Mouse (Mus musculus): Measurements from ENCODE around the gene Psmg1. TPM values are rescaled to one million over a fixed set of nuclear protein-coding genes. Genes with fewer than 3 reads are reported as not detected.
A peak's percentile ranks its signal among the peaks of the same experiment; 100 is the strongest.
"Not testable (repeated sequence)": the region's sequence is repeated elsewhere in the genome, so short reads cannot be mapped to it uniquely, and the experiment has no call there.

The Psmg1 gene
- polyA plus RNA-seq, 1 experiment from 2014 or later = 88.6 TPM

- H3K4me3 ChIP-seq (ENCODE audit: low read length); ATAC-seq (ENCODE audit: low FRiP score, low TSS enrichment); H3K27ac ChIP-seq (ENCODE audit: low read length); H3K36me3 ChIP-seq (ENCODE audit: insufficient read depth, low read length); H3K4me2 ChIP-seq (replicated peaks; ENCODE audit: low read depth, low read length); H3K4me1 ChIP-seq (ENCODE audit: insufficient read depth, low read length); H3K27me3 ChIP-seq (ENCODE audit: insufficient read depth, low read length); H3K9ac ChIP-seq (replicated peaks; ENCODE audit: low read length); H3K9me3 ChIP-seq (ENCODE audit: low read length): not testable (repeated sequence)
- WGBS = 67% methylated on average over 1 of the region's 1 CpGs
Measured at GRCm38 (mm10) chr16:95961484-95961883, 29.3 kb downstream of the Psmg1 start.

DNA sequence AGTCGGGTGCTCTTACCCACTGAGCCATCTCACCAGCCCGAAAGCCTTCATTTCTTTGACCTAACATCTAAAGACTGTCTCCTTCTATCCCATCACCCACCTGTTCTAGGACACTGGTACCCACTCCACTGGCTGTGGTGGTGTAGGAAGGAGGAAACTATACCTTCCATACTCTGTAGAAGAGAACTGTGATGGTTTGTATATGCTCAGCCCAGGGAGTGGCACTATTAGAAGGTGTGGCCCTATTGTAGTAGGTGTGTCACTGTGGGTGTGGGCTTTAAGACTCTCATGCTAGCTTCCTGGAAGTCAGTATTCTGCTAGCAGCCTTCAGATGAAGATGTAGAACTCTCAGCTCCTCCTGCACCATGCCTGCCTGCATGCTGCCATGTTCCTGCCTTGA, 30.1 kb downstream of the Psmg1 start:
- not testable (repeated sequence) for H3K9ac ChIP-seq (replicated peaks; ENCODE audit: low read length); H3K27ac ChIP-seq (ENCODE audit: low read length); H3K36me3 ChIP-seq (ENCODE audit: insufficient read depth, low read length); H3K4me1 ChIP-seq (ENCODE audit: insufficient read depth, low read length); ATAC-seq (ENCODE audit: low FRiP score, low TSS enrichment); H3K4me2 ChIP-seq (replicated peaks; ENCODE audit: low read depth, low read length); H3K9me3 ChIP-seq (ENCODE audit: low read length); H3K27me3 ChIP-seq (ENCODE audit: insufficient read depth, low read length); H3K4me3 ChIP-seq (ENCODE audit: low read length)
- 96% methylated on average over 2 of the region's 2 CpGs for WGBS

DNA sequence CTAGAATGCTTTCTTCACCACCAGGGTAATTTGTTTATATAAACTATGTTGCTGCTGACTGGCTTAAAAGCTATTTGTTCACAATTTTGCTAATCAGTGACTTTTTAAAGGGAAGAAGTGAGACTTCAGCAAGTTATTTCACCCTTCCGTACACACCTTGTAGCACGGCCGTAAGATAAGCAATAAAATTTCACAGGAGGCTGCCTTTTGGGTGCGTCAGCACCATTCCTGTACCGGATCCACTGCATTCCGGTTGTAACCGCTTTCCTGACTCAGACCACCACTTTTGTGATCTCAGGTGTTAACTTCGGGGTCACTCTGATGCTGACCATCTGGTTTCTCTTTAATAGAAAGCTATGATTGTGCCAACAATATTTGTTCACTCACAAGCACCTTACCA, 32.7 kb downstream of the Psmg1 start:
- no peaks in the 10 kb centered on the region for H3K9me3 ChIP-seq (ENCODE audit: low read length)
- H3K27me3 ChIP-seq (ENCODE audit: insufficient read depth, low read length) = no peaks in the 10 kb centered on the region

DNA sequence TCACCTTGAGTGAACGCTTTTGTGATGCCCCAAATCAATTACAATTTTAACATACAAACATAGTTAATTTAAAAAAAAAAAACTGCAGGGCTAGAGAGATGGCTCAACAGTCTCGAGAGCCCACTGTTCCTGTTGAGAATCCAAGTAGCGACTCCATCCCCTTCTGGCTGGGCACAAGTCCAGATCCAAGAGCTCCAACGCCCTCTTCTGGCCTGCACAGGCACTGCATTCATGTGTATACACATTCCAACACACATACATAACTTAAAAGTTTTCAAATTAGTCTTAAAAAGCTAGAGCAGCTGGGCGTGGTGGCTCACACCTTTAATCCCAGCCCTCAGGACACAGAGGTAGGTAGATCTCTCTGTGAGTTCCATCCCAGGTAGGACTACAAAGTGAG, 34.1 kb downstream of the Psmg1 start:
- 69% methylated on average over 5 of the region's 5 CpGs for WGBS
- H3K9ac ChIP-seq (replicated peaks; ENCODE audit: low read length) = no peak overlapping the region
- no peak for ATAC-seq (ENCODE audit: low FRiP score, low TSS enrichment)
- H3K9me3 ChIP-seq (ENCODE audit: low read length) = no peaks in the 10 kb centered on the region
- no peak overlapping the region for H3K4me2 ChIP-seq (replicated peaks; ENCODE audit: low read depth, low read length)
- H3K4me3 ChIP-seq (ENCODE audit: low read length) = no peak overlapping the region
- H3K27ac ChIP-seq (ENCODE audit: low read length) = no peak overlapping the region
- no peaks in the 10 kb centered on the region for H3K36me3 ChIP-seq (ENCODE audit: insufficient read depth, low read length)
- H3K27me3 ChIP-seq (ENCODE audit: insufficient read depth, low read length) = no peaks in the 10 kb centered on the region
- no peaks in the 10 kb centered on the region; the same call in 1 of the 2 replicates for H3K4me1 ChIP-seq (ENCODE audit: insufficient read depth, low read length)

More for the DNA sequence above, 32.7 kb downstream of the Psmg1 start:
- Histone ChIP-seq H3K27ac (ENCODE audit: low read length) (no peak overlapping the region), H3K9ac (replicated peaks; ENCODE audit: low read length) (no peak overlapping the region), H3K4me1 (ENCODE audit: insufficient read depth, low read length) (no peaks in the 10 kb centered on the region; the same call in 1 of the 2 replicates), H3K4me2 (replicated peaks; ENCODE audit: low read depth, low read length) (no peak overlapping the region), H3K4me3 (ENCODE audit: low read length) (no peak overlapping the region), H3K36me3 (ENCODE audit: insufficient read depth, low read length) (no peaks in the 10 kb centered on the region)
- 62% methylated on average over 8 of the region's 8 CpGs for WGBS
- ATAC-seq (ENCODE audit: low FRiP score, low TSS enrichment) = peak; percentile 63

DNA sequence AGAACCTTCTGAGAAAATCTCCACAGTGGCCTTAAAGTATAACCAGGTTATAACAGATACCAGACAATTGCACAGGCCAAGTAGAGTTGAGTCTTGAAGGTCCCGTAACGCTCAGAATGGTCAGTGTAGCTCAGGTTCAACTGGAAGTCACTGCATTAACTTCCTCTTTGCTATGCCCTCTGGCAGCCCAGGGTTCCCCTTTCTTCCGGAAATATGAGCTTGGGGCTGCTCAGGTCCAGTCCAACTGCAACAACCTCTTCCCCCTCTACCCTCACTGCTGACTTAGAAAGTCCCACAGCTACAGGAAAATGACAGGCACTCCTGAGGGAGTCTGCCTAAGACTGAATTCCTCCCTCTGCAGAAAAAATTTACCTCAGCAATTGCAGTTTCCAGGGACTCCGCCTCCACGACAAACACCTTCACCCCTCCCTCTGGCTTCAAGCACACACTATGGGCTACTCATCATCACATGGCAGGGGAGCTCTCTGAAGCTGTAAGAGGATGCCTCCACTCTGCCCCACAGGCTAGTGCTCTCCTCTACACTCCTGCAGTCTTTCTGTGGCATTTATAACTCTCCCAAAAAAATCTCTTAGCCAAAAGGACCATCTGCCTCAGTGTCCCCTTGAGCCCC, 34.9 kb downstream of the Psmg1 start:
- Histone ChIP-seq H3K27ac (ENCODE audit: low read length) (no peak overlapping the region), H3K4me1 (ENCODE audit: insufficient read depth, low read length) (no peaks in the 10 kb centered on the region; the same call in 1 of the 2 replicates), H3K27me3 (ENCODE audit: insufficient read depth, low read length) (no peaks in the 10 kb centered on the region), H3K9me3 (ENCODE audit: low read length) (no peaks in the 10 kb centered on the region), H3K9ac (replicated peaks; ENCODE audit: low read length) (no peak overlapping the region), H3K36me3 (ENCODE audit: insufficient read depth, low read length) (no peaks in the 10 kb centered on the region), H3K4me3 (ENCODE audit: low read length) (no peak overlapping the region), H3K4me2 (replicated peaks; ENCODE audit: low read depth, low read length) (no peak overlapping the region)
- ATAC-seq (ENCODE audit: low FRiP score, low TSS enrichment) = no peak
- WGBS = 74% methylated on average over 5 of the region's 5 CpGs

GRCm38 (mm10) chr16:95954341-95954740, 36.4 kb downstream of the Psmg1 start:
- ATAC-seq (ENCODE audit: low FRiP score, low TSS enrichment) = no peak
- 92% methylated on average over 3 of the region's 3 CpGs for WGBS
- H3K36me3 ChIP-seq (ENCODE audit: insufficient read depth, low read length) = no peaks in the 10 kb centered on the region
- no peaks in the 10 kb centered on the region; the same call in 1 of the 2 replicates for H3K4me1 ChIP-seq (ENCODE audit: insufficient read depth, low read length)
- H3K9me3 ChIP-seq (ENCODE audit: low read length) = no peaks in the 10 kb centered on the region
- no peak overlapping the region for H3K9ac ChIP-seq (replicated peaks; ENCODE audit: low read length)
- H3K27ac ChIP-seq (ENCODE audit: low read length) = no peak overlapping the region
- no peak overlapping the region for H3K4me2 ChIP-seq (replicated peaks; ENCODE audit: low read depth, low read length)
- H3K27me3 ChIP-seq (ENCODE audit: insufficient read depth, low read length) = no peaks in the 10 kb centered on the region
- H3K4me3 ChIP-seq (ENCODE audit: low read length) = no peak overlapping the region

GRCm38 (mm10) chr16:95953159-95953650, 37.6 kb downstream of the Psmg1 start:
- Histone ChIP-seq H3K4me3 (ENCODE audit: low read length) (no peak overlapping the region), H3K36me3 (ENCODE audit: insufficient read depth, low read length) (no peaks in the 10 kb centered on the region), H3K9ac (replicated peaks; ENCODE audit: low read length) (no peak overlapping the region), H3K27ac (ENCODE audit: low read length) (no peak overlapping the region), H3K4me1 (ENCODE audit: insufficient read depth, low read length) (no peaks in the 10 kb centered on the region; the same call in 1 of the 2 replicates), H3K4me2 (replicated peaks; ENCODE audit: low read depth, low read length) (no peak overlapping the region), H3K27me3 (ENCODE audit: insufficient read depth, low read length) (no peaks in the 10 kb centered on the region), H3K9me3 (ENCODE audit: low read length) (no peaks in the 10 kb centered on the region)
- WGBS = 88% methylated on average over 4 of the region's 4 CpGs
- no peak for ATAC-seq (ENCODE audit: low FRiP score, low TSS enrichment)

DNA sequence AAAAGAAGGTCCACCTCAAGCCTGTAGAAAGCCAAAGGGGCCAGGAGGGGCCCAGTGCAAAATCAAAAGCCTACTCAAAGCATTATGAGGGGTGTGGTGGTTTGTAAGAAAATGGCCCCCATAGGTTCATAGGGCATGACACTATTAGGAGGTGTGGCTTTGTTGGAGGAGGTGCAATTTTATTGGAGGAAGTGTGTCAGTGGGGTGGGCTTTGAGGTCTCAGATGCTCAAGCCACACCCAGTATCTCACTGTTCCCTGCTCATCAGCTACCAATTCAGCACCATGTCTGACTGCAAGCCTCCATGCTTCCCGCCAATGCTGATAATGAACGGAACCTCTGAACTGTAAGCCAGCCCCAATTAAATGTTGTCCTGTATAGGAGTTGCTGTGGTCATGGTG, 39.3 kb downstream of the Psmg1 start:
- no peak overlapping the region for H3K4me3 ChIP-seq (ENCODE audit: low read length)
- no peak overlapping the region for H3K9ac ChIP-seq (replicated peaks; ENCODE audit: low read length)
- ATAC-seq (ENCODE audit: low FRiP score, low TSS enrichment) = no peak
- no peak overlapping the region for H3K27ac ChIP-seq (ENCODE audit: low read length)
- no peaks in the 10 kb centered on the region for H3K36me3 ChIP-seq (ENCODE audit: insufficient read depth, low read length)
- H3K4me1 ChIP-seq (ENCODE audit: insufficient read depth, low read length) = no peaks in the 10 kb centered on the region
- WGBS = 100% methylated on average over 2 of the region's 2 CpGs
- no peaks in the 10 kb centered on the region for H3K27me3 ChIP-seq (ENCODE audit: insufficient read depth, low read length)
- H3K4me2 ChIP-seq (replicated peaks; ENCODE audit: low read depth, low read length) = no peak overlapping the region
- no peaks in the 10 kb centered on the region for H3K9me3 ChIP-seq (ENCODE audit: low read length)

DNA sequence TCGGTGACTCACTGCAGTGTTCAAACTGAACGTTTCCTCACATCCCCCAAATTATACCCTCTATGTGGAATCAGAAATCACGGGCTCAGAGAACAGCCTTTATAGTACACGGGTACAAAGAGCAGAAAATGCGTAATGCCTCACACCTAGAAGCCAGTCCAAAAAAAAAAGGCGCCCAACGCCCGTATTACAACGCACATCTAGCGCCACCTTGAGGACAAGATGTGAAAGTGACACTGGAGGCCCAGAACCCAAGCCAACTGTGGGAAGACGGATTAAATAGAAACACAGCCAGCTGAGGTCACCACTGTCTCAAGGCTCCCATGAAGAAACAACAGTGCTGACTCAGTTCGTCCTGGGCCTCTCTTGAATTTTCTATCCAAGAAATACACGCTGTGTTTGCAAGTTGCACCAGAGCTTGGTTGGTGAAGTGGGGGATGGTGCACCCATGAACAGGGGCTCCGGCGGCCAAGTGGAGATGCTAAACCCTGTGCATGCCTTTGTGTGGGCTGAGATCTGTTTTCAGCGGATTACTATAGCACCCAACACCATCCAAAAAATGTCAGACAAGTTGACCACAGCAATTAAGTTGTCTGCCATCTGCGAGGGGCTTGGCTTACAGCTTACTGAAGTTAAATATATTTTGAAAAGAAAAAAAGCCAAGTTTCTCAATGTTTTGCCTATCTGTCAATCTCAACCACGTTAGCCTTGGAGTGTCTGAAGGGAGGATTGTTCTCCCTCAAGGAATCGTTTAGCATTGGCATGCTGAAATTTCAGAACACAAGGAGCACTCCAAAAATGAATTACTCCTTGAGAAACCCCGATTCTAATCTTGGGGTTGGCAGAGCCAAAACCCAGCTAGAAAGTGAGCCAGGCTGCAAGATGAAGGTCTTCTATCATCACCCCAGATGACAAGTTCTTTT, 45.1 kb downstream of the Psmg1 start:
- H3K4me2 ChIP-seq (replicated peaks; ENCODE audit: low read depth, low read length) = no peak overlapping the region
- H3K27me3 ChIP-seq (ENCODE audit: insufficient read depth, low read length) = no peaks in the 10 kb centered on the region
- H3K27ac ChIP-seq (ENCODE audit: low read length) = no peak overlapping the region
- no peak overlapping the region for H3K4me3 ChIP-seq (ENCODE audit: low read length)
- WGBS = 25% methylated on average over 20 of the region's 20 CpGs
- no peaks in the 10 kb centered on the region for H3K9me3 ChIP-seq (ENCODE audit: low read length)
- ATAC-seq (ENCODE audit: low FRiP score, low TSS enrichment) = no peak
- no peaks in the 10 kb centered on the region for H3K36me3 ChIP-seq (ENCODE audit: insufficient read depth, low read length)
- H3K4me1 ChIP-seq (ENCODE audit: insufficient read depth, low read length) = no peaks in the 10 kb centered on the region
- H3K9ac ChIP-seq (replicated peaks; ENCODE audit: low read length) = no peak overlapping the region

GRCm38 (mm10) chr16:95943186-95943585, 47.6 kb downstream of the Psmg1 start:
- Histone ChIP-seq H3K4me3 (ENCODE audit: low read length) (no peak overlapping the region), H3K4me1 (ENCODE audit: insufficient read depth, low read length) (no peaks in the 10 kb centered on the region), H3K9ac (replicated peaks; ENCODE audit: low read length) (no peak overlapping the region), H3K4me2 (replicated peaks; ENCODE audit: low read depth, low read length) (no peak overlapping the region), H3K27me3 (ENCODE audit: insufficient read depth, low read length) (no peaks in the 10 kb centered on the region), H3K27ac (ENCODE audit: low read length) (no peak overlapping the region), H3K9me3 (ENCODE audit: low read length) (no peaks in the 10 kb centered on the region), H3K36me3 (ENCODE audit: insufficient read depth, low read length) (no peaks in the 10 kb centered on the region)
- ATAC-seq (ENCODE audit: low FRiP score, low TSS enrichment) = no peak
- 82% methylated on average over 6 of the region's 6 CpGs for WGBS

All from kidney, embryonic 16.5 days (tissue).